Mouse (Mus musculus): ENCODE measurements around the gene 1700016D06Rik.

DNA sequence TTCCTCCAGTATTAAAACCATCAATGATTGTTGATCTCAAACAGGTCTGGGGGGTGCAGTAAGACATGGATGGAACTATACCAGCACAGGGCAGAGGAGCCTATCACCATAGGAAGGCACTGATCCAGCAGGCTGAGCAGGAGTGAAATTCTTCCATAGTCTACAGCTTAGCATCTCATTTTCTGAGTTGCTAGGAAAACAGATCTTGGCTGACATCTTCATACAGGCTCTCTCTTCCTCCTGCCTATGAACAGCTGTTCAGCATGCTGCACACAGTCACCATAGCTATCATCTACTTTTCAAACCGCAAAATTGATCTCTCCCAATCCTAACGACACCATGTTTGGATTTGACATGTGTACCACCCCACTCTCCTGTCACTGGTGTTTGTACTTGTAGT lies 82.8 kb downstream of the 1700016D06Rik start:
- TF ChIP-seq CTCF (IDR thresholded peaks at IDR 0.05; ENCODE audit: low read depth) (no peak), EP300 (IDR thresholded peaks at IDR 0.05; ENCODE audit: low read depth) (no peak)
